Mouse (Mus musculus) right cerebral cortex, postnatal 25 days (tissue): ENCODE data around the gene Cd47.

ENCODE experiments used
- DNase-seq: peaks from one replicate; pipeline ENCODE4 v3.0.0; 2022

Gene Cd47

DNA sequence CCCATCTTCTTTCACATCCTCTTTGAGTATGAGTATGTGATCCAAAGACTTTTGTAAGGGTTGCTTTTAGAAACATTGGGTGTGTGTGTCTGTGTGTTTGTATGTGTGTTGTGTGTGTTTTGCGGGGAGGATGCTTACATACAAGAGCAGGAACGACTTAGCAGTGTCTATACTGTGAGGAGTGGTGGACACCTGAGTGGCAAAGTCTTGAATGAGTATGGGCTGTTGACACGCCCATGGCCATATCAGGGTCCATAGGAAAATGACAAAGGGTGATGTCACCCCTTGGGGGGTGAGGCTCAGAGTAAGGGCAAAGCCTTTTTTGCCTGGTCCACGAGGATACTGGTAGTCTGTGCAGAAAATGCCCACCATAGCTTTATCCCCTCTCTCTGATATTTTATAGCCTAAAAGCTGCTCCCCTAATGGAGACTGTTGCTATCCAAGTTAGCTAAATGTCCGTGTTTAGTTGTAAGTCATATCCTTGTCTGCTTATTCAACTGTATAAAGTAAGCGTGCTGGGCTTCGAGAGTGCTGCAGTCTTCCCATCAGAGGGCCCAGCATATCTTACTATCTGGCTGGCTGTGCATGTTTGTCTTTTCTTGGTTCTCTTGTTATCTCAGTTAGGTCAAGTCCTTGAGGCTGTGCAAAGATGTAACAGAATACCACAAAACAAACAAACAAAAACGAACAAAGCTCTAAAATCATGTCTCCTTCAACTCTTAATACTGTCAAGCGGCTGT is 76.1 kb downstream of the Cd47 start:
- DNase-seq, result no peak

DNA sequence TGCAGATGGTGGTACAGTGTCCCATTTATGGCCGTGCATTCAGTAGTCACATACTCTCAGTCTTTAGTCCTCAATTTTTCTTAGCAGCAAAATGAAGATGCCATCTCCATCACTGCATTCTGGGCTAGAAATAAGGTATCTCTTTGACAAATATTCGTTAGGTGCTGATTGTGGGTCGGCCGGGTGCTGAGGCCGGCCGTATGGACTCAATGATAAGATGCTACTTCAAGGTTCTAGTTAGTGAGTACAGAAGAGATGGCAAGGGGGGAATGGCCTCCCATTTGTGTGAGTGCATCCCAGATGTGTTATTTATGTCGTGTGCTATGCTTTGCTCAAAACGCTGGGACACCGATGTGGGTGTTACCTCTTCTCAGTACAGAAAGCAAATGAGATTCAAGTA is 76.9 kb downstream of the Cd47 start:
- DNase-seq, result no peak

DNA sequence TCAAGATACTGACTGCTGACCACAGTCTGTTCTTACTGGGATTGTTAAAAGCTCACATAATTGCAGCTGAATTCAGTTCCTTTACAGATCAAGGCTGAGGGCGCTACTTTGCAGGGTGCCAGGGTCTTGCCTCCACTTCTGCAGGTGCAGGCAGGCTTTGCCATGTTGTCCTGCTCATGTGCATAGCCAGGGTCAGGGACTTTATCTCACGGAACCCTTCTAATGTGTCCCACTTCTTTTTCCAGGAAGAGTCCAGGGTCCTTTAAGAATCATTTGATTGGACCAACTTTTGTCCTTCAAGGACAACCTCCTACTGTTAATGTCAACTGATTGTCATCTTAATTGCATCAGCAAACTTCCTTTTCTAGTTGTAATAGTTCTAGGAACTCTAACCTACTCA is 77.7 kb downstream of the Cd47 start:
- no peak for DNase-seq

DNA sequence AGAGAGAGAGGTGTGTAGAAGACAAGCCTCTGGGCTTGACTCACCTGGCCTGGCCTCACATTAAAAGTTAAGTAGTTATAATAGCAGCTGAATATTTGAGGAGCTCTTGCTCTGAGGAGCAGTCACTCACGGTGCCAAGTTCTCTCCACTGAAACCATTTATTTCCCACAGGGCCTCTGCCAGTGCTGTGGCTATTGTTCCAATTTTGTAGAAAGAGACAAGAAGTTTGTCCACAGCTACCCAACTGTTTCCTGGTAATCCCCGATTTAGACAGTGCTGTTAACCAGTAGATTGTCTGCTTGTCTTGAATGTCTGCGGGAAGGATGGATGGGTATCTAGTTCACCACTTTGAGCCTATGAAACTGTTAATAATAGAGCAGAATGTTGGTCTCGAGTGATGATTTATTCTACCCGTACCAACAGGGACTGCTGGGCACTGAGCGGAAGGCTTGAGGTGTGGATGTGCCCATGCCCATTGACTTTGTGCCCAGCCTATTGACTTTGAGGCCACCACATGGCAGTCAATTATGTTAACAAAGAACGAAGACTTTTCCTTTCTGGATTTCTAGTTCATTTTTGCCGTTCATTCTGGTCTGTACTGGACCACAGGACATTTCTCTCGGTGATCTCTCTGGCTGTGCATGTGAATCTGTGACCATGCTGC is 86.2 kb downstream of the Cd47 start:
- no peak for DNase-seq

DNA sequence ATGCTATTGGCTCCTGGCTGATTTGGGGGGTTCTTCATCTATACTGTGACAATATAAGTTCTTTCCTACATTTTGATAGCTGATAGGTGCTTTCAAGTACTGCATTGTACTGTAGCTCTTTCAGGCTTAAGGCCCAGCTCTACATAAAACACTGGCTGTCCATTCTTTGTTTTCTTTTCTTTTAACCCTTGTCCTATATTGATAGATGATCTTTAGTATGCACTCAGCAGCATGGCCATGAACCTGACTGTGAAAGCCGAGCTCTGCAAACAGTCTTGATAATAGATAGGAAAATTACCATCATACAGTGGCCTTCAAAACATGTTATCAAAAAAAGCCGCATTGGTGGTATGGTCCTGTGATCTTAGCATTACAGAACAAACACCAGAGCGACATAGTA is 87.0 kb downstream of the Cd47 start:
- no peak for DNase-seq

DNA sequence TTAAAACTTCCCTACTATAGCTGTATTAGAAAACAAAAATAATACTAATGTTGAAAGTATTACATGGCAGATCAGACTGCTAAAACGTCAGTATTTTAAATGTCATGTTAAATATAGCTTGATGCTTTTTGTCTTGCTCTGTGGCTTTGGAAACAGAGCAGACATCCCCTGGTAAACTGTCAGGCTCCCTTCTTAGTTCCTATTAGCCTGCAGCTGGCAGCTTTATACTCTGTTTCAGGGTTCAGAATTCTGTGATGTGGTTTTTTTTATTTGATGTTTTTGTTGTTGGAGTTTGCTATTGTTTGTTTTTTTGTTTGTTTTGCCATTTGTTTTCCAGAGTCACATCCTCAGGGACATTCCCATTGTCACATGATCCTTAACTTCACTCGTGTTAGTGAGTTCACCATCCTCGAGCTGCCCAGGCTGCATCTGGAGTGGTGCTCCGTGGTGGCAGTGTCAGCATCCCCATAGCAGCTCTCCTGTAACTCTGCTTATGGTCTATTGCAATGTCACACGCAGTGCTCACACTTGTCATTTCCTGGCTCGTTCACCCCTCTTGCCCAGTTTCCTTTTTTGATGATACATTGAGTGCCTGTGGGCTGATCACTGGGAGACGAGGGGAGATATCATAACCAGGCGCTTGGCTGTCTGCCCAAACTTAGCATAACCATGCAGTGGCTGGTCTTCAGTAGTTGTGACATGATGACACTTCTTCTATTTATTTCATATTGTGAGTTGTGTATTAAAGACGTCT is 87.7 kb downstream of the Cd47 start:
- no peak for DNase-seq

DNA sequence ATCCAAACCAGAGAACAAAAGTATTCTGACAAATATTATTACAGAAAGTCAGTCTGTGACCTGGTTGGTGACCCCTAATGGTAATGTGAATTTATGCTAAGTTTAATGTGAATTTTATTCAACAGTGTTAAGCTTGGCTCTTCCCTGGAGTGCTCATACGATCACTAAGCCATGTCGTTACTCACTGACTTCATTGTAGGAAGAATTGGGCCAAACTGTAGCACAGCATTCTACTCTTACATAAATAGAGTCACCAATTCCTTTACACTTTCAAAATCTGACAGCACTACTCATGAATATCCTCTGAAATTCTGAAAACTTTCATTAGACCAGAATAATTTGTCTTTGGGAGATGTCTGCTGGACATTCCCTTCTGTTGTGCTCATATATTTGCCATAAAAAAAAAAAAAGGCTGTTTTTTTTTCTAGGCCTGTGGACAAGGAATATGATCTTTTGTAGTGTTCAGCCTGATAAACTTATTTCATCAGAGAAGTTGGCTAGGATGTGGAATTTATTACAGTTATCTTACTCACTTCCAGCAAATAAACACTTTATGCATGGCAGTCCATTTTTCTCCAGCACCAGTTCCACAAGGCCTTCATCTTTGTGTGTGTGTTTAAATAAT is 88.8 kb downstream of the Cd47 start:
- no peak for DNase-seq

DNA sequence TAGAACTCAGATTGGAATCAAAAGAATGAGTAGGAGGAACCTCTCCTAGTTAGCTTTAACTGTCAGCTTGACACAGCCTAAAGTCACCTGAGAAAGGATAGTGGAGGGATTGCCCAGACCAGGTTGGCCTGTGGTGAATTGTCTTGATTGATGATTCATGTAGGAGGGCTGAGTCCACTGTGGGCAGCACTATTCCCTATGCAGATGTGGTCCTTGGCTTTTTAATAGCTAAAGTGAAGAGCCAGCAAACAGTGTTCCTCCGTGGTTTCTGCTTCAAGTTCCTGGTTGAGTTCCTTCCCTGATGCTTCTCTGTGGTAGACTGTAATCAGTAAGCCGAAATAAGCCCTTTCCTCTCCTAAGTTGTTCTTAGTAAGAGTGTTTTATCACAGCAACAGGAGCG is 91.9 kb downstream of the Cd47 start:
- DNase-seq, result no peak

DNA sequence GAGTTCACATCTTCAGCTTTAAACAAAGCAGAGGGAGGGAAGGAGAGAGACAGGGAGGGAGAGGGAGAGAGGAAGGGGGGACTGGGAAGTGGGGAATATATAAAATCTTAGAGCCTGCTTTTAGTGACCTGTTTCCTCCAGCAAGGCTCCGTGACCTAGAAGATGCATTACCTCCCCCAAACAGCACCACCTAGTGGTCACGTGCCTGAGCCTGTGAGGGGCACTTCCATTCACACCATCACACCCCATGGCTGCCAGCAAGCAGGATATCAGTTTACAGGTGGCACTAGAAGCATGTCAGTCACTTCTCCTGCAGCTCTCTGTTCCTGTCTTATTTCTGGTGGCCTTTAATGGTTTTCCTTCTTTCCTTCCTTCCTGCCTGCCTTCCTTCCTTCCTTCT is 92.6 kb downstream of the Cd47 start:
- no peak for DNase-seq

DNA sequence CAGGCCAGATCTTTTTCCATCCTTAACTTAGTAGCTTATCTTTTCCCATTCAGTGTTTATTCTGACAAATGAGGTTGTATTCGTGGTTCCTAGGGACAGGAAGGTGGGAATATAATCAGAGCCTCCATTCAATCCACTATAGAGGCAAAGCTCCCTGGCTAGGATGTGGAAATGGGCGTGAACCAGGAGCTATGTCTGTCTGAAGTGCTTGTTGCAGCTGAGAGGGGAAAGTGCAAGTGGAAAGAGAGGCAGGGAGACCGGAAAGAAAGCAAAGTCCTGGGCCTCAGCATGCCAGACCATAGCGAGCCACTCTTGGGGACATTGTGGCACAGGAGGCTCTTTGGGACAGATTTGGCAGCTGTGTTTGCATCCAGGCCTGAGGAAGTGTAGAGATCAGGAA is 94.3 kb downstream of the Cd47 start:
- no peak for DNase-seq

DNA sequence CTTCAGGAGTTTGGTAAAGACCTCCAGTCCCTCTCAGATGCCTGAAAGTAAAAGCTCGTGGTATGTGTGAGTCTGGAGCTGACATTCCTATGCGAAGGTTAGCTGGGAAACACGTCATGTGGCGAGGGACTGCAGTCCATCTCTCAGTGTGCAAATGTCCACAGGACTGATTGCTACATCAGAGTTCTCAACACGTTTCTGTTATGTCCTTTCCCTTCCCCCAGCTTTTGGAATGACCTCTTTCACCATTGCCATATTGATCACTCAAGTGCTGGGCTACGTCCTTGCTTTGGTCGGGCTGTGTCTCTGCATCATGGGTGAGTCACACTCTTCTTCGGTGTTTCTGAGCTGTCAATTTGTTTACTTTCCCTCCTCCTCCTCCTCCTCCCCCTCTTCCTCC is 95.8 kb downstream of the Cd47 start:
- DNase-seq, result no peak

DNA sequence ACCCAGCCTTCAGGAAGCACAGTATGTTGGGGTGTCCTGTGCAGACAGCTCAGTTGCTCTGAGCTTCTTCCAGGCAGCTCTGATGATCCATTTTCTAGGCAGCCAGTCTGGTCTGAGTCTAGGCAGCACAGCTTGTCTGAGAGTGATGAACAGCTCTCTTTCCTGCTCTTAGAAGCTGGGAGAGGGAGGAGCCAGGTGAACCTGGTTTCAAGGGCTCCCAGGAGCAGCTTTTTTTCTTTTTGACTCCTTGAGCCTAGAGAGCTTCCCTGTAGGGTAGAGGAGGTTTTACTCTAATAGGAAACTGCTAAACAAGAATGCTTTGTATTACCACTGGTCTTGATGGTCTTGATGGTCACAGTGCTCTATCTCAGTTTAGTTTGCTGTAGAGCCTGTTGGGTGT is 101.1 kb downstream of the Cd47 start:
- no peak for DNase-seq

DNA sequence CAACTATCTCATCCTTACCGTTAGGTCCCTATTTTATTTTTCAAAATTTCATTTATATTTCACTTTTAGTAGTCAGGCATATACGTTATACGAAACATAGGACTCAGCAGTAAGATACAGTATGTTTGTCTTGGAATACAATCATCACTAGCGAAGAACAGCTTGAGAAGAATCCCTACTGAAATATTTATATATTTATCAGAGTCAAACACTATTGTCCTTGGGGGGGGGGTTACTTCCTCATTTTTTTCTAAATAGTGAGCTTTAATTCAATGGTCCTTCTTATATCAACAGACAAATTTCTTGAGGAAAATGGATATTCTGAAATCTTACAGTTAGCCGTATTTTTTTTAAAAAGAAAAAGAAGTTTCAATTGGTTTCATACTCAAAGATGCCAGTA is 101.8 kb downstream of the Cd47 start:
- no peak for DNase-seq

DNA sequence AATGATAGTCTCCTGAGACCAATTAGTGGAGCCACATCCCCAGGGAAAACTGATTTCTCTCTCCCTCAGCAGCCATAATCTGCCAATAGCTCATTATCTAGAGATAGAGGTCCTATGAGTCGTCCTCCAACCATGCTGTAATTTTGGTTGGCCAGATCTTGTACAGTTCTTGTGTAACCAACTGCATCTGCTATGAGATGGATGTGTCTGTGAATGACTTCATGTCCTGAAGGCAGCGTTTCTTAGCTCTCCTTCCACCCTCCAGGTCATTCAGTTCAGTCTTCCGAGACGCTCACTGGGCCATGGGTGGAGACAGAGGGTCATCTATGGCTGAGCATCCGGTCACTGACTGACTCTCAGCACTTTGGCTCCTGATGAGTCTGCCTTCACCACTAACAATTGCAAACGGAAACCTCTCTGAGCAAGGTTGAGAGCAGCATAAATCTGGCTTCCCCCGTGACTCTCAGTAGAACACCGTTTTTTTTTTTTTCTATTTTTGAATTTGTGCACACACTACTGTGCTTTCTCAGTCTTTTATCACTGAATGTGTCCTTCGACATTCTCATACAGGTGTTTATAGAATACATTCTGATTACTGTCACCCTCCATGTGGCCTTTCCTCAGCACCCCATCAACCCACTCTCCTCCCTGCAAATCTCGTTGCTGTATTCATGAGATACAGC is 104.1 kb downstream of the Cd47 start:
- DNase-seq, result no peak

DNA sequence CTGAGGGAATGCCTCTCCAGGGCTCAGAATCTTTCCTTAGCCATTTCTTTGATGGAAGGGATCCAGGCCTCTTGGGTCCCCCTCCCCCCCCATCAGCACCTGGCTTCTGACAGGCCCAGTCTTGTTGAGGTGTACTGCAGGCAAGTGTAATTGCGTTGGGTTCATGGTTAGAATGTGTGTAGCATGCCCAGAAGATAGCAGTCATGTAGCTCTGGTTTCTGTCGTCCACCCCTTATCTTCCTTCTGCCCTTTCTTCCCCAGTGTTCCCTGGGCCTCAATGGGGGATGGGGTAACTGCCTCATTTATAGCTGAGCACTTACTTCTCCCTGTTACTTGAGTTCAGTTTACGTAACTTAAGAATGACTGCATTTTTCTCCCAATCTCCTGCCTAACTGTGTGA is 104.7 kb downstream of the Cd47 start:
- DNase-seq, result no peak

DNA sequence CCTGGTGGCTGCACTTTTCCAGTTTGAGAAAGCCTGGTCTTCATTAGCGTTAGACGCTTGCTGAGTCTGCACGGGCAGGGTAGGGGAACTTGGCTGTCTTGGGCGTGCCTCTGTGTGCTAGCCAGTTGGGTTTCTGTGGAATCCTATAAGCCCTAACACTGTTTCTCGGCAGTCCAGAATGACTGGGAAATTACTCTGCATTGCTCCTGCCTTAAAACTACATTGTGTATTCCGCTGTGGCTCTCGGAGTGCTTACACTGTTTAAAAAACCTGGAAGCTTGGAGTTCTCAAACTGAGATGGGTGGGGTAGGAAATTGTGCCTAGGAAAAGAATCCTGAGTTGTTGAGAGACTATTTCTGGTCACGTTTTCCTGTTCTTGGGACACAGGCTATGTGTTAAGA is 105.3 kb downstream of the Cd47 start:
- DNase-seq, result no peak

DNA sequence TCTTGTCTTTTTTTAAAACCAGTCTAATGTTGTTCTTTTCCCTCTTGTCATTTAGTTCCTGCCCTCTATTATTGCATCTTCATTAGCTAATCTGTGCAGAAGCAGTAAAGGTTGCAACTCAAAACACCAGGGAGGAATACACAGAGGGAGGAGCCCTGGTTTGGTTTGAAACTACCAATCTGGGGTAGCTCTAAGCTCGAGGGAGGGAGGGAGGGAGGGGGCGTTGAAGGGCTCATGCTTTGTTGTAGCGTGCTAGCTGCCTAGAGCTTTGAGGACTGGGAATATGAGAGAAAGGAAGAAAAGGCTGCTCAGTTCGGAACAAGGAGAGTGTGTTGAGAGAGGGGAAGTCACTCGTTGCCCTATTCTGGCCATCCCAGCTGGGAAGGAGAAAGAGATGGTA is 105.7 kb downstream of the Cd47 start:
- DNase-seq, result no peak

DNA sequence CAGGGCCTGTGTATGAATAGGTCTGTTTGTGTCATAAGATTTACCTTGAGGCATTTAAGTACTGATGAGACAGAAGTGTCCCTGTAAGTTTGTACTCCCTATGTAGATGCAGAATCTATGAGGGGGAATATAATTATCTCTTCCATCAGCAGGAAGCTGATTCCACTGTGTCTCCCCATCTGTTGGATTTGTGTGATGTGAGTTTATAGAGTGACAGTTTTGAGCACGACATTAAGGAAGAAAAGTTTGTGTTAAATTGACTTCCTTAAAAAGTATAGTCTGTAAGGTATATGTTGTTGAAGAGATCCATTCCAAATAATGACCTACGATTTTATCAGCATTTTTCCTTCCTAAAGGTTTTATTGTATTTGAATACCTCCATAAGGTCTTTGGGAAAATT is 106.6 kb downstream of the Cd47 start:
- DNase-seq, result no peak

DNA sequence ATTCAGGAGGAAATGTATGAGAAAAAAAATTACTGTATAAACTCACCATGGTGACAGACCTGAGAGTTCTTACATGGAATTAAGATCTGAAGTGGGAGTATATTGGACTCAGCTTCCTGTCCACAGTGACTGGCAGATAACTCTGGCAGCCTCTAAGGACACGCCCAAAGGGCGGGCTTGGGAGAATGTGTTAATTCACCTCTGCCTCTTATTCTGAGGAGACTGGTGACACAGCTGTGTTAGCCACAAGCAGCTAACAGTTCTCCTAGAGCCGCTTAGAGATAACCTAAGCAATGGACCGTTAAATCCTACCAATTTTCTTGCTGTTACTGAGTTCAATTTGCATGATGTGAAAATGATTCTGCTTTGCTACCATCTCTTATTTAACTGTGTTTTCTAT is 107.0 kb downstream of the Cd47 start:
- DNase-seq, result no peak

DNA sequence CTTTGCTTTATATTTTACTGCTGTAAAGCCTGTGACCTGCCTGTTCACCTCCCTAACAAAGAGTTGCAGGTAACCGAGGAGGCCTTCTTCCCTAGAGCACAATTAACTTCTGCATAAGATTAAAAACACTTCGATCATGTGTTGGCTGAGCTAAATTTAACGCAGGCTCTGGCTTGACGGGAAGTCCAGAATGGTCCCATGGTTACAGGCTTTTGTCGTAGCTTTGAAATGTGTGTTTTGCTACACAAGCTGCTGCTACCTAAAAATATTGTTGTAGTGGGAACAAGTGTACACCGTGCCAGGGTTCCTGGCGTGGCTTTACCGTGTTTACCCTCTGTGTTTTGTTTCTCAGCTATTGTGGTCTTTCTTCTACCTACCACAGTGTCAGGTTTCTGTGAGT is 109.2 kb downstream of the Cd47 start:
- DNase-seq, result no peak

DNA sequence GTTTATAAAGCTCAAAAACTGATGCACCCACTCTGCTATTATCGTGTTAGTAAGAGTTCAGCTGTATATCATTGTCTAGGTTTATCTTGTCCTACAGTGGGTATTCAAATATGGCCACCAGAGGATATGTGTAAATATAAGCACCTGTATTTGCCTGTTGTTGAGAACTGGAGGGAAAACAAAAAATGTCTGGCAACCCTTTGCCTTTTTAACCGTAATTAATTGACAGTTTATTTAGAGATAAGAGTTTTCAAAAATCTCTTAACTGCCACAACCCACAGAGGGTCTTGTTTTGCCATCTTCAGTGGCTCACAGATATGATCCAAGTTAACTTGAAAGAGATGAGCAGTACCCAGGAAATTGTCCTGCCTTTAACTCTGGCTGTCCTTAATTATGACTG is 113.8 kb downstream of the Cd47 start:
- DNase-seq, result no peak

DNA sequence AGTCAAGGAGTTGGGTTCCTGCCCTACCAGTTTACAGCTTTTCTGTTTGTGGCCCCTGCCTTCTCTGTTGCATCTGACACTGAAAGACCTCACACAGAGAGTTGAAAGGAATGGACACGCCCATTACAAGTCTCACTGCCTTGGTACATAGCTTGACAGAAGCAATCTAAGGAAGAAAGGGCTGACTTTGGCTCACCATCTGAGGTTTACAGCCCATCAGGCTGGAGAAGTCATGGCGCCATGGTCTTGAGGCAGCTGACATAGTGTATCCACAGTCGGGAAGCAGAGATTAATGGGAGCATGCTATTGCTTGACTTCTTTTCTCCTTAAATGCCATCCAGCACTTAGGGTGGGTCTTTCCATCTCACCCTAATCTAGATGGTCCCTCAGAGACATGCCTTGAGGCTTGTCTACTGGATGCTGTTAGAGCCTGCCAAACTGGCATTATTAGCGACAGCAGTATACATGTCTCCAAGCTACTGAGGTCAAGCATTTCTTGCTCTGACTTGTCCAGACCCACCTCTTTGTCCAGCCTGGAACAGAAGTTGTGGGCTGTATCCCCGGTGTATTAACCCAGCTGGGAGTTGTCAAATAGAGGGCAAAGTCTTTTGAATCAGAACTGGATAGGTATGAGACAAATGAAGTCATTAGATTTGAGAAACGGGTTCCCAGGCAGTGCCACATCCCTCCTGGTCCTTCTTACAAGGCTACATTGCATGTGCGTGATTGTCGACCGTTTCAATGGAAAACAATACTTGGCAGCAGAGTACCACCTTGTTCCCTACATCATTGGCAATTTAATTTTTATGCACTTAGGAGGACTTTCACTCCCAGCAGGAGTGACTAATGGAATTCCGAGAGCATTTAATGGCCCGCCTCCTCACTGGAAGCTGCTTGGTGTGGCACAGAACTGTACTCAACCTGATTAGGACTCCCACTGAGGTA is 115.5 kb downstream of the Cd47 start:
- DNase-seq, result no peak
